Mouse (Mus musculus): Measurements from ENCODE around the gene Senp7. TPM values are rescaled to one million over a fixed set of nuclear protein-coding genes. Genes with fewer than 3 reads are reported as not detected.

Gene Senp7
- polyA plus RNA-seq, 1 experiment from 2014 or later = 26.4 TPM

DNA sequence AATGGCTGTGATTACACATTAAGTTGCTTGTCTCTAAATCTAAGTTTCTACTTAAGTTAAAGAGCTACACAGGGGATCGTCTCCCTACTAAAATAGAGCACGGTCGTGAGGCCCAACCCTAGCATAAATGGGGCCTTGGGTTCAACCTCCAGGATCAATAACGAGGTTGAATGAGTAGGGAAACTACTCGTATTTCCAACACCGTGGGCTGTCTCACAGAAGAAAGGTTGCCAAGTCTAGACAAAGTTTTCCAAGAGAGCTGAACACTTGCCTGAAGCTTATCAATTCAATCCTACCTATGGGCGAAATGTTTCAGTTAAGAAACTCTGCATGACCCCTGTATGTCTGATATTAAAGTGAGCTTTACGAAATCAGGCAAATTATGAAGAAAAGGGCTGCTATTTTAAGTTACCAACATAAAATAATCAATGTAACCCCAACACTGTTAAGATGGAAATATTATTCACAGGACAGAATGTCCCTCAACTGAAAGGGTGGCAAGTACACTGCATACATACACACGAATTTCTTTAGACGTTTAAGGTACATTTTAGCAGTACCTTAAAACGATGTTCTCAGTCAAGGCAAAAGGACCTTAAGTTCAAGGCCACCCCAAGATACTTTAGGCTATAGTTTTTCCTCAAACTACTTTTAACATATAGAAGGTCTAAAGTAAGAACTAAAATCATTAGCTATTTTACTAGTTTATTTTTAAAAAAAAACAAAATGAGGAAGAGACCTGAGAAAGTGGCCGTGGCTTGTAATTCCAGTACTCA lies 20.1 kb upstream of the Senp7 start:
- H3K4me3 ChIP-seq (replicated peaks; ENCODE audit: low read depth, low read length) = peak overlapping the region; percentile 92
- ATAC-seq (replicated peaks; ENCODE audit: low FRiP score, low read depth) = no peak
- TF ChIP-seq CTCF (IDR thresholded peaks at IDR 0.05; ENCODE audit: low read depth) = no peak
- H3K9me3 ChIP-seq (replicated peaks; ENCODE audit: low read length) = no peaks in the 10 kb centered on the region
- H3K36me3 ChIP-seq (ENCODE audit: insufficient read depth, low read length) = peaks cover 7% of the 10 kb centered on the region
- 26% methylated on average over 12 of the region's 12 CpGs for WGBS
- peak overlapping the region; percentile 96 for H3K9ac ChIP-seq (ENCODE audit: low read depth, low read length)
- H3K4me2 ChIP-seq (ENCODE audit: low read length) = peak overlapping the region; percentile 81
- no peaks in the 10 kb centered on the region for H3K27me3 ChIP-seq (ENCODE audit: insufficient read depth, low read length)
- DNase-seq (ENCODE audit: low spot score) = no peak
- peaks cover 8% of the 10 kb centered on the region; the same call in 1 of the 2 replicates for H3K4me1 ChIP-seq (replicated peaks; ENCODE audit: insufficient read depth, low read length)
- no peak overlapping the region for H3K27ac ChIP-seq

DNA sequence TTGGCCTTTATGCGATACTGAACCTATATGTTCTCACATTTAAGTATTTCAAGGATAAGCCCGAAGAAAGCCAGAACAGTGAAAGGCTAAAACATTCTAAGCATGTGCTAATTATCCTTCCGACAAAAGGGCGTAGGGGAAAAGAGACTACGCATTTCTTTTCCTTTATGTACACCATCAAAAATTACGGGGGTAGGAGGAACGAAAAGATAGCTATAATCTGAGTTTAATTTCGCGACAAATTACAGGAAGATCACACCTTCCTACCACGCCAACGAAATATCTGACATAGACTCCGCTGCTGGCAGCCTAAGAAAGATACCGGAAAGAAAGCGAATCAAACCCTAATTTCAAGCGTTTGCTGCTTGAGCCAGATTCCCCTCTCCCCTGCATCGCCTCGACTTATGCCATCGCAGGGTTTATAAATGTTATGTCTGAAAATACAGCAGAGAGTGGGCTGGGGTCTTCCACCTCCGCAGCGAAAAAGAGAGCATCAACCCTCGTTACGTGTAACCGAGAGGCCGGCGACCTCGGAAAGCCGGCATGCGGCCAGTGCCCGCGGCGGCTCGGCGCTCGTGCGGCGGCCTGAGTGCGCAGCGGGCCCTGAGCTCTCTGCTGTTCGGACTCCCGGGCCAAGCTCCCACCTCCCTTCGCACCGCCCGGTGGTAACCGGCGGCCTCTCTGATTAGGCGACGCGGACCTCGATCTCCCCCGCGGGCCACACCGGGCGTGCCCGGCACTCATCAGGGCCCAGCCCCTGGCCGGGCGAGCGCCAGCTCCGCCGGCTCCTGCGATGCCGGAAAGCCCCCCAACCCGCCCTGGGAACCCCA lies 19.2 kb upstream of the Senp7 start:
- Histone ChIP-seq H3K27me3 (ENCODE audit: insufficient read depth, low read length) (no peaks in the 10 kb centered on the region), H3K36me3 (ENCODE audit: insufficient read depth, low read length) (peaks cover 11% of the 10 kb centered on the region), H3K9me3 (replicated peaks; ENCODE audit: low read length) (no peaks in the 10 kb centered on the region), H3K4me3 (replicated peaks; ENCODE audit: low read depth, low read length) (peak overlapping the region; percentile 92), H3K4me1 (replicated peaks; ENCODE audit: insufficient read depth, low read length) (peaks cover 8% of the 10 kb centered on the region; the same call in 1 of the 2 replicates), H3K9ac (ENCODE audit: low read depth, low read length) (peak overlapping the region; percentile 96), H3K27ac (peak overlapping the region; percentile 94), H3K4me2 (ENCODE audit: low read length) (peak overlapping the region; percentile 81)
- TF ChIP-seq CTCF (IDR thresholded peaks at IDR 0.05; ENCODE audit: low read depth) = no peak
- WGBS = under 1% methylated on average over 55 of the region's 62 CpGs
- DNase-seq (ENCODE audit: low spot score) (peak; percentile 66), ATAC-seq (replicated peaks; ENCODE audit: low FRiP score, low read depth) (peak; percentile 88)

DNA sequence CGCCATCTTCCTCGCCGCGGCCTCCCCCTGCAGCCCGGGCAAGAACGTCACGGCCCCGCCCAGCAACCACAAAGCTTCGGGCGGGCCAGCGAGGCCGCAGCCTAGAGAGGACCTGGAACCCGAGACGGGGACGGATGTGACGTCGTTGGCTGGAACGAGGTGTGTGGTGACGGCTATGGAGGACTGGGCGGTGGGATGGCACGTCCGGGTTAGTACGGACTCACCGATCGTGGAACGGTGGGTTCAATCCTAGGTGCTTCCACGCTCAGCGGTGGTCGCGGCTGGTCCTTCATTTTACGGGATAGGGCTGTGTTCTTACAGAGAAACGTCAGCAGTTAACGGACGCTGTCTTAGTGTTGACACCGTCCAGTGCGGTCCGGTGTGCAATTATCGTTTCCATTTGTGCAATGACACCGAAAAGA lies 18.5 kb upstream of the Senp7 start, which contains the start of gene Pcnp:
Gene Pcnp (minus strand): TSS at position 79 of the 422 bp plus-strand sequence.
- TF ChIP-seq CTCF (IDR thresholded peaks at IDR 0.05; ENCODE audit: low read depth) = no peak
- Histone ChIP-seq H3K27me3 (ENCODE audit: insufficient read depth, low read length) (no peaks in the 10 kb centered on the region), H3K4me1 (replicated peaks; ENCODE audit: insufficient read depth, low read length) (peaks cover 8% of the 10 kb centered on the region; the same call in 1 of the 2 replicates), H3K9me3 (replicated peaks; ENCODE audit: low read length) (no peaks in the 10 kb centered on the region), H3K4me3 (replicated peaks; ENCODE audit: low read depth, low read length) (peak within 1 kb of the TSS; percentile 92), H3K36me3 (ENCODE audit: insufficient read depth, low read length) (peaks cover 16% of the 10 kb centered on the region), H3K4me2 (ENCODE audit: low read length) (peak within 1 kb of the TSS; percentile 81), H3K27ac (peak within 1 kb of the TSS; percentile 94), H3K9ac (ENCODE audit: low read depth, low read length) (peak within 1 kb of the TSS; percentile 96)
- DNase-seq (ENCODE audit: low spot score) (peak; percentile 99), ATAC-seq (replicated peaks; ENCODE audit: low FRiP score, low read depth) (peak; percentile 100)
- under 1% methylated on average over 38 of the region's 39 CpGs for WGBS

DNA sequence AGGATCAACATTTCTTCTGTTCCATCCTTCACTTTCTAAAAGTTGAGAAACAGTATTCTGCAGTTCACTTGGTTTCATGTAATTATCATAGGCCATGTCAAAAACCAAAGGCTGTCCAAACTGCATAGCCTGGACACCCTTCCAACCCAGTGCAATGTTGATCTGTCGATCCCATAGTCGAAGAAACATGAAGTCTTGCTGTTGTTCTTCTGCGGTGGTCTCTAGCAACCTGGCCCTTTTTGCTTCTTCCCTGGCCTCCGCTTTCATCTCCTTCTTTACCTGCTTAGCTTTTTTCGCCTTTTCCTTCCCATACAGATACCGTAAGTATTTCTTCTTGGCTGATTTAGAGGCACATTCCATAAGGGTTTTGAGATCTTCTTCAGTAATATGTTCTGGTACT lies 13.6 kb upstream of the Senp7 start:
- no peak overlapping the region for H3K9ac ChIP-seq (ENCODE audit: low read depth, low read length)
- no peak overlapping the region for H3K4me3 ChIP-seq (replicated peaks; ENCODE audit: low read depth, low read length)
- H3K4me2 ChIP-seq (ENCODE audit: low read length) = no peak overlapping the region
- no peaks in the 10 kb centered on the region for H3K9me3 ChIP-seq (replicated peaks; ENCODE audit: low read length)
- H3K27ac ChIP-seq = no peak overlapping the region
- peaks cover 14% of the 10 kb centered on the region for H3K36me3 ChIP-seq (ENCODE audit: insufficient read depth, low read length)
- ATAC-seq (replicated peaks; ENCODE audit: low FRiP score, low read depth) (no peak), DNase-seq (ENCODE audit: low spot score) (no peak)
- no peaks in the 10 kb centered on the region for H3K27me3 ChIP-seq (ENCODE audit: insufficient read depth, low read length)
- no peak for TF ChIP-seq CTCF (IDR thresholded peaks at IDR 0.05; ENCODE audit: low read depth)
- no peaks in the 10 kb centered on the region for H3K4me1 ChIP-seq (replicated peaks; ENCODE audit: insufficient read depth, low read length)
- 96% methylated on average over 6 of the region's 6 CpGs for WGBS

DNA sequence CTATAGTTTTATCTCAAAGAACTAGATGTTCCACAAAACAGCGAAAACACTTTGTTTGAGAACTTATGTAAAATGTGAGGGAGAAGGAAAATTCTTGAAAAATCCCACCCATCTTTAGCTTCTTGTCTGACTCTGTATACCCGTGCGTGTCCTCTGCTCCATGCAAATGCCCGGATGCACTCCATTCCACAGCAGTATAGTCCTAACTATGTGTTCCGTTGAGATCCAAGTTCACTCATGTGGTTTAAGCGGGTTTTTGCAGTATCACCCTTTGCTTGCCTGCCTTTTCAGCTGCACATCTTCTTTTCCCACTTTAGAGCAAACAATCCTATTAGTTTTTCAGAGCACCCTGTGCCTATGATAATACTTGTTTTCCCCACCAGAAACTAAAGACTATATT lies 11.6 kb upstream of the Senp7 start:
- no peak overlapping the region for H3K27ac ChIP-seq
- TF ChIP-seq CTCF (IDR thresholded peaks at IDR 0.05; ENCODE audit: low read depth) = no peak
- no peak for DNase-seq (ENCODE audit: low spot score)
- no peaks in the 10 kb centered on the region for H3K9me3 ChIP-seq (replicated peaks; ENCODE audit: low read length)
- H3K27me3 ChIP-seq (ENCODE audit: insufficient read depth, low read length) = no peaks in the 10 kb centered on the region
- H3K9ac ChIP-seq (ENCODE audit: low read depth, low read length) = peak overlapping the region; percentile 90; the same call in 1 of the 2 replicates
- H3K4me3 ChIP-seq (replicated peaks; ENCODE audit: low read depth, low read length) = peak overlapping the region; percentile 73
- H3K4me2 ChIP-seq (ENCODE audit: low read length) = peak overlapping the region; percentile 63
- no peaks in the 10 kb centered on the region for H3K4me1 ChIP-seq (replicated peaks; ENCODE audit: insufficient read depth, low read length)
- no peak for ATAC-seq (replicated peaks; ENCODE audit: low FRiP score, low read depth)
- 52% methylated on average over 6 of the region's 6 CpGs for WGBS
- peaks cover 14% of the 10 kb centered on the region for H3K36me3 ChIP-seq (ENCODE audit: insufficient read depth, low read length)

All from kidney, postnatal 0 days (tissue).